Comparison of ENCODE assay signal across 27 mouse cellular contexts in genomic region chr14:31199599-31199998, GRCm38 (mm10). TPM values are rescaled to one million over a fixed set of nuclear protein-coding genes. Genes with fewer than 3 reads are reported as not detected.
A peak's percentile ranks its signal among the peaks of the same experiment; 100 is the strongest.
DNase-seq lines count a peak whose midpoint lies in the region; ATAC-seq and TF ChIP-seq lines count a peak whose summit lies in the region.
"Had no signal": no experiment of that assay in that cellular context is flagged by ENCODE, and none has a peak within 500 bp of the region (broad histone marks: within the 10 kb centered on the region; RNA-seq: fewer than 3 reads in every experiment).

No protein-coding gene starts in this region.

- H3K4me3 ChIP-seq in gastrocnemius, adult 2 months, result no peak overlapping the region
- no peak overlapping the region for H3K4me3 ChIP-seq in liver, embryonic 15.5 days (replicated peaks)
- H3K4me3 ChIP-seq in lung, postnatal 0 days (ENCODE audit: low read depth, low read length), result no peak overlapping the region
- H3K4me3 ChIP-seq: embryonic facial prominence, embryonic 10.5 days; embryonic facial prominence, embryonic 13.5 days; erythroblast, embryonic 14.5 days; forebrain, embryonic 12.5 days; forebrain, embryonic 15.5 days; heart, embryonic 15.5 days had no signal

- peak; percentile 48; the same call in 1 of the 2 replicates for ATAC-seq in liver, embryonic 15.5 days (ENCODE audit: insufficient read depth)
- no peak for ATAC-seq in lung, postnatal 0 days
- ATAC-seq: activated CD4-positive, CD25-positive, alpha-beta regulatory T cell, adult 4 months; forebrain, embryonic 15.5 days; hindbrain, postnatal 0 days had no signal

- no peaks in the 10 kb centered on the region for H3K9me3 ChIP-seq in liver, embryonic 15.5 days (replicated peaks)
- H3K9me3 ChIP-seq in lung, postnatal 0 days (ENCODE audit: low read length), result no peaks in the 10 kb centered on the region
- H3K9me3 ChIP-seq: embryonic facial prominence, embryonic 10.5 days; embryonic facial prominence, embryonic 13.5 days; forebrain, embryonic 12.5 days; forebrain, embryonic 15.5 days; heart, embryonic 15.5 days had no signal

- no peaks in the 10 kb centered on the region for H3K27me3 ChIP-seq in liver, embryonic 15.5 days
- H3K27me3 ChIP-seq in lung, postnatal 0 days (replicated peaks; ENCODE audit: insufficient read depth, low read length), result no peaks in the 10 kb centered on the region
- H3K27me3 ChIP-seq: embryonic facial prominence, embryonic 13.5 days; forebrain, embryonic 12.5 days; forebrain, embryonic 15.5 days; heart, embryonic 15.5 days had no signal

- peaks cover 50% of the 10 kb centered on the region for H3K4me1 ChIP-seq in liver, embryonic 15.5 days (replicated peaks)
- H3K4me1 ChIP-seq in lung, postnatal 0 days (ENCODE audit: insufficient read depth, low read depth, low read length), result peaks cover 21% of the 10 kb centered on the region; the same call in 1 of the 2 replicates

- TF ChIP-seq CTCF in gastrocnemius, adult 2 months (IDR thresholded peaks at IDR 0.05), result no peak
- TF ChIP-seq CTCF in lung, postnatal 0 days (IDR thresholded peaks at IDR 0.05), result no peak

- 81% methylated on average over 7 of the region's 7 CpGs for WGBS in liver, embryonic 15.5 days (ENCODE audit: insufficient replicate concordance)
- WGBS in lung, postnatal 0 days, result 69% methylated on average over 7 of the region's 7 CpGs

- no peak overlapping the region for H3K9ac ChIP-seq in liver, embryonic 15.5 days
- no peak overlapping the region for H3K9ac ChIP-seq in lung, postnatal 0 days (replicated peaks; ENCODE audit: low read depth)
- H3K9ac ChIP-seq: embryonic facial prominence, embryonic 13.5 days; forebrain, embryonic 12.5 days; forebrain, embryonic 15.5 days; heart, embryonic 15.5 days; hindbrain, embryonic 14.5 days had no signal

- H3K4me2 ChIP-seq in liver, embryonic 15.5 days, result no peak overlapping the region
- H3K4me2 ChIP-seq in lung, postnatal 0 days (replicated peaks; ENCODE audit: low read depth, low read length), result no peak overlapping the region
- H3K4me2 ChIP-seq: embryonic facial prominence, embryonic 13.5 days; forebrain, embryonic 12.5 days; forebrain, embryonic 15.5 days; heart, embryonic 11.5 days; heart, embryonic 15.5 days; hindbrain, embryonic 14.5 days had no signal

- H3K36me3 ChIP-seq in liver, embryonic 15.5 days (replicated peaks), result peaks cover 80% of the 10 kb centered on the region
- peaks cover 15% of the 10 kb centered on the region; the same call in 1 of the 2 replicates for H3K36me3 ChIP-seq in lung, postnatal 0 days (ENCODE audit: insufficient read depth, low read length)

- TF ChIP-seq EP300 in lung, postnatal 0 days (IDR thresholded peaks at IDR 0.05), result 0 out of 2 replicates have a peak, but pooled peaks have one; percentile 6

- no peak for DNase-seq in gastrocnemius, adult 2 months
- no peak for DNase-seq in gastrocnemius, postnatal 10 days
- DNase-seq in liver, result no peak
- peak; percentile 67 for DNase-seq in lung, postnatal 0 days (ENCODE audit: low spot score)
- no peak for DNase-seq in lung, postnatal 36 days
- DNase-seq: adrenal gland, adult 8-10 months; adrenal gland, postnatal 25 days; cerebellum, adult 11-12 months; cerebellum, adult 8-10 months; cerebellum, postnatal 10 days; cerebellum, postnatal 36 days; embryo, embryonic 11 days; gastrocnemius, postnatal 14 days; heart, adult 11 months; heart, postnatal 10 days; heart, postnatal 36 days had no signal

- intact Hi-C loops in gastrocnemius, adult 2 months (cut with DNase I), result no loop called here

- H3K27ac ChIP-seq in gastrocnemius, adult 2 months, result peak overlapping the region; percentile 43
- H3K27ac ChIP-seq in liver, embryonic 15.5 days (replicated peaks), result peak overlapping the region; percentile 64
- H3K27ac ChIP-seq in lung, postnatal 0 days (ENCODE audit: low read length), result peak overlapping the region; percentile 45
- H3K27ac ChIP-seq: embryonic facial prominence, embryonic 10.5 days; embryonic facial prominence, embryonic 13.5 days; forebrain, embryonic 12.5 days; forebrain, embryonic 15.5 days; heart, embryonic 15.5 days; hindbrain, embryonic 14.5 days; hindbrain, postnatal 0 days had no signal

RNA-seq across cellular contexts. Expression of gene Tnnc1, which starts 8.5 kb away (rescaled TPM):
- total RNA-seq in gastrocnemius, adult 2 months (2021), result 1,000 to 10,000 TPM in 1 of 2 experiments, 100 to 1,000 TPM in 1; 386 to 1,185 TPM
- 100 to 1,000 TPM; 197 to 292 TPM for total RNA-seq in gastrocnemius, postnatal 10 days (2021)
- 66.4 and 66.7 TPM in 2 replicates for polyA plus RNA-seq in liver, embryonic 15.5 days (2015; fragmentation: Nextera tagmentation; extraction: Ambion mirVana)
- 77.2 and 87.2 TPM in 2 replicates for polyA plus RNA-seq in lung, postnatal 0 days (2015; fragmentation: Nextera tagmentation; extraction: Ambion mirVana)
- polyA plus RNA-seq: activated CD4-positive, CD25-positive, alpha-beta regulatory T cell, adult 4 months had no signal

RNA-seq across cellular contexts. Expression of gene Nisch, which starts 17.1 kb away (rescaled TPM):
- 10 to 100 TPM; 60.8 to 70.3 TPM for total RNA-seq in gastrocnemius, adult 2 months (2021)
- 100 to 1,000 TPM; 133 to 183 TPM for total RNA-seq in gastrocnemius, postnatal 10 days (2021)
- polyA plus RNA-seq in liver, embryonic 15.5 days (2015; fragmentation: Nextera tagmentation; extraction: Ambion mirVana), result 92.3 and 115 TPM in 2 replicates
- polyA plus RNA-seq in lung, postnatal 0 days (2015; fragmentation: Nextera tagmentation; extraction: Ambion mirVana), result 196 and 224 TPM in 2 replicates

RNA-seq across cellular contexts. Expression of gene Sema3g, which starts 18.1 kb away (rescaled TPM):
- total RNA-seq in gastrocnemius, adult 2 months (2021), result 1 to 10 TPM; 7.0 to 8.3 TPM
- 1 to 10 TPM; 7.5 to 8.7 TPM for total RNA-seq in gastrocnemius, postnatal 10 days (2021)
- polyA plus RNA-seq in liver, embryonic 15.5 days (2015; fragmentation: Nextera tagmentation; extraction: Ambion mirVana), result 0.03 and 0.08 TPM in 2 replicates
- 4.7 and 5.7 TPM in 2 replicates for polyA plus RNA-seq in lung, postnatal 0 days (2015; fragmentation: Nextera tagmentation; extraction: Ambion mirVana)
- polyA plus RNA-seq: activated CD4-positive, CD25-positive, alpha-beta regulatory T cell, adult 4 months; erythroblast, embryonic 14.5 days had no signal

RNA-seq across cellular contexts. Expression of gene Stab1, which starts 31.2 kb away (rescaled TPM):
- total RNA-seq in gastrocnemius, adult 2 months (2021), result 10 to 100 TPM; 14.0 to 16.5 TPM
- 10 to 100 TPM; 45.3 to 54.3 TPM for total RNA-seq in gastrocnemius, postnatal 10 days (2021)
- 22.0 and 27.4 TPM in 2 replicates for polyA plus RNA-seq in liver, embryonic 15.5 days (2015; fragmentation: Nextera tagmentation; extraction: Ambion mirVana)
- polyA plus RNA-seq in lung, postnatal 0 days (2015; fragmentation: Nextera tagmentation; extraction: Ambion mirVana), result 32.4 and 34.2 TPM in 2 replicates

RNA-seq across cellular contexts. Expression of gene Phf7, which starts 51.5 kb away (rescaled TPM):
- total RNA-seq in gastrocnemius, adult 2 months (2021), result 1 to 10 TPM; 7.3 to 8.9 TPM
- 1 to 10 TPM; 6.2 to 6.7 TPM for total RNA-seq in gastrocnemius, postnatal 10 days (2021)
- 5.6 and 6.3 TPM in 2 replicates for polyA plus RNA-seq in liver, embryonic 15.5 days (2015; fragmentation: Nextera tagmentation; extraction: Ambion mirVana)
- polyA plus RNA-seq in lung, postnatal 0 days (2015; fragmentation: Nextera tagmentation; extraction: Ambion mirVana), result 17.7 and 18.8 TPM in 2 replicates
